Mouse (Mus musculus) midbrain, embryonic 16.5 days (tissue): ENCODE data around the gene Suclg1. TPM values are rescaled to one million over a fixed set of nuclear protein-coding genes. Genes with fewer than 3 reads are reported as not detected.
A peak's percentile ranks its signal among the peaks of the same experiment; 100 is the strongest.

Experiments used
- ATAC-seq: fragments of 200-750 bp; cut with Nextera tagmentation; 2 replicates; pipeline ENCODE4 v1.8.0; 2017; ENCODE audit warnings: moderate TSS enrichment
- H3K27ac ChIP-seq: fragments of 300-500 bp; sonication (generic); 2 replicates; pipeline ENCODE4 v1.5.1; 2014; ENCODE audit warnings: mild to moderate bottlenecking, low read length, mixed read lengths
- H3K27me3 ChIP-seq: fragments of 300-500 bp; sonication (generic); 2 replicates; pipeline ENCODE4 v1.6.1; 2014; ENCODE audit warnings: low read depth, low read length, mixed read lengths; ENCODE audit not compliant: control insufficient read depth, insufficient read depth
- H3K36me3 ChIP-seq: fragments of 300-500 bp; sonication (generic); 2 replicates; pipeline ENCODE4 v1.6.1; 2014; ENCODE audit warnings: mild to moderate bottlenecking, low read length, moderate library complexity, mixed read lengths; ENCODE audit not compliant: control insufficient read depth, insufficient read depth
- H3K4me1 ChIP-seq: fragments of 300-500 bp; sonication (generic); 2 replicates; pipeline ENCODE4 v1.6.1; 2014; ENCODE audit warnings: mild to moderate bottlenecking, low read length, mixed read lengths; ENCODE audit not compliant: control insufficient read depth, insufficient read depth
- H3K4me2 ChIP-seq: fragments of 300-500 bp; sonication (generic); 2 replicates; pipeline ENCODE4 v1.6.1; 2014; ENCODE audit warnings: mild to moderate bottlenecking, low read length, mixed read lengths
- H3K4me3 ChIP-seq: fragments of 300-500 bp; sonication (generic); 2 replicates; pipeline ENCODE4 v1.5.1; 2014; ENCODE audit warnings: low read depth, mild to moderate bottlenecking, low read length, moderate library complexity, mixed read lengths
- H3K9ac ChIP-seq: fragments of 300-500 bp; sonication (generic); 2 replicates; pipeline ENCODE4 v1.6.1; 2014; ENCODE audit warnings: low read depth, low read length, mixed read lengths
- H3K9me3 ChIP-seq: fragments of 300-500 bp; sonication (generic); replicated peaks from 2 replicates; pipeline ENCODE4 v1.6.1; 2014; ENCODE audit warnings: mild to moderate bottlenecking, low read length, mixed read lengths; ENCODE audit not compliant: control insufficient read depth, poor library complexity, severe bottlenecking
- WGBS: fragments of 180-500 bp; shearing (Covaris S2); extraction: QIAGEN DNeasy Blood & Tissue Kit; methylation state at CpG from one replicate; pipeline ENCODE4 v1.1.7; 2014; 5-methylcytosine and 5-hydroxymethylcytosine counted together
- polyA plus RNA-seq: library from polyadenylated mRNA; unstranded; fragments of >200 nt; fragmentation: Nextera tagmentation; extraction: Ambion mirVana; gene quantifications from 2 replicates; pipeline ENCODE4 v1.2.1, GENCODE M21; 2015

Suclg1 gene
- polyA plus RNA-seq, 1 experiment from 2014 or later: 133 TPM

DNA sequence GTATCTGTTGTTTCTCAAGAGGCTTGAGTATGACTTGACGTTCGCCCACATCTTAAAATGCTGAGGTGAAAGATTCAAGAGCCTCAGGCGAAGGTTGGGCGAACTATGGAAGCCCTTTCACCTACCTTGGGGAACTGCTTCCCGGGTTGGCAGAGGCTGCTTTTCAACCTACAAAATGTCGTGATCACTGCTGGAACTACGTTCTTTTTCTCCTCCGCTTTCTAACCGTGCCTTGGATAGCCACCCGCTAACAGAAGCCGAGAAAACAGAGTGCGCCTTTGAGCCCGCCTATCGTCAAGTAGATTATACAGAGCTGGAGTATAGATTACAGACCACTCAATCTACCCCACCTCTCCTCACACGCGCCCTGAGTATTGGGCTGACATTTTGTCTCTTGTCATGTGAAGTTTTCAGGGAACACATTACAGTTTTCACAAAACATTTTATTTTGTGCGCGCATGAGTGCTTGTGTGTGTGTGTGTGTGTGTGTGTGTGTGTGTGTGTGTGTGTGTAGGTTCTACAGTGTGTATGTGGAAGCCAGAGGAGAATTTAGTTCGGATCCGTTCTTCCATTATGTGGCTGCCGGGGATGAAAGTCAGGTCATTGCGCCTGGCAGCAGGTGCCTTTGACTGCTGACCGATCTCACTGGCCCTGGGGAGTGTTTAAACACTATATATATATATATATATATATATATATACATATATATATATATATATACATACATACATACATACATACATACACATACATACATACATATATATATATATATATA, 26.0 kb upstream of the Suclg1 start:
- H3K4me1 ChIP-seq: peaks cover 8% of the 10 kb centered on the region; the same call in 1 of the 2 replicates
- ATAC-seq: peak; percentile 88
- no peaks in the 10 kb centered on the region for H3K27me3 ChIP-seq
- peak overlapping the region; percentile 62 for H3K4me2 ChIP-seq
- H3K4me3 ChIP-seq: peak overlapping the region; percentile 37
- 28% methylated on average over 23 of the region's 23 CpGs for WGBS
- no peaks in the 10 kb centered on the region for H3K9me3 ChIP-seq
- peak overlapping the region; percentile 75 for H3K27ac ChIP-seq
- no peaks in the 10 kb centered on the region for H3K36me3 ChIP-seq
- peak overlapping the region; percentile 57 for H3K9ac ChIP-seq

- 20% methylated on average over 10 of the region's 10 CpGs for WGBS
- Histone ChIP-seq H3K36me3 (no peaks in the 10 kb centered on the region), H3K4me1 (peaks cover 8% of the 10 kb centered on the region; the same call in 1 of the 2 replicates), H3K4me2 (peak overlapping the region; percentile 34; the same call in 1 of the 2 replicates), H3K9me3 (no peaks in the 10 kb centered on the region), H3K4me3 (no peak overlapping the region), H3K27me3 (no peaks in the 10 kb centered on the region), H3K27ac (no peak overlapping the region), H3K9ac (no peak overlapping the region)
- ATAC-seq: no peak
Measured at GRCm38 (mm10) chr6:73222841-73223526, 25.2 kb upstream of the Suclg1 start.

GRCm38 (mm10) chr6:73227376-73228158, 20.6 kb upstream of the Suclg1 start:
- Histone ChIP-seq H3K36me3 (no peaks in the 10 kb centered on the region), H3K9me3 (no peaks in the 10 kb centered on the region), H3K4me3 (no peak overlapping the region), H3K4me2 (no peak overlapping the region), H3K9ac (no peak overlapping the region), H3K27me3 (no peaks in the 10 kb centered on the region), H3K4me1 (peaks cover 4% of the 10 kb centered on the region; the same call in 1 of the 2 replicates), H3K27ac (no peak overlapping the region)
- ATAC-seq: no peak
- WGBS: 45% methylated on average over 10 of the region's 10 CpGs

DNA sequence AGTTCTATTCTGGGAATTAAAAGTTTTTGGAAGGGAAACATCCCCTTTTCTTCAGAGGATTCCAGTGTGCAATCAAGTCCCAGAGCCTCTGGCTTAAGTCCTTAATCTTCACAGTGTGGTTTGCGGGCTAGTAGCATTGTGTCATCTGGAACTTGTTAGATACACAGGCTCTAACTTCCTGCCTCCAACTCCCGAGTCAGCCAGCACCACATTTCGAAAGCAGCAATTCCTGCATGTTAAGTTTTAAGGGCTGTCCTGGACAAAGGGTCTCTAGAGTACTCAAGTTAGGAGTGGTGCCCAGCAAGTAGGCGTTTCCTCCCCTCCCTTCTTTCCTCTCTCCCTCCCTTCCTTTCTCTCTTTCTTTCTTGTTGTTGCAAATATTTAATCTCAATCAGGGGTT, 19.8 kb upstream of the Suclg1 start:
- no peaks in the 10 kb centered on the region for H3K9me3 ChIP-seq
- no peaks in the 10 kb centered on the region for H3K36me3 ChIP-seq
- no peak overlapping the region for H3K4me2 ChIP-seq
- H3K4me1 ChIP-seq: no peaks in the 10 kb centered on the region
- no peak for ATAC-seq
- no peak overlapping the region for H3K9ac ChIP-seq
- H3K4me3 ChIP-seq: no peak overlapping the region
- 67% methylated on average over 4 of the region's 4 CpGs for WGBS
- no peak overlapping the region for H3K27ac ChIP-seq
- H3K27me3 ChIP-seq: no peaks in the 10 kb centered on the region

GRCm38 (mm10) chr6:73228881-73229280, 19.3 kb upstream of the Suclg1 start:
- no peak overlapping the region for H3K27ac ChIP-seq
- 71% methylated on average over 3 of the region's 3 CpGs for WGBS
- no peaks in the 10 kb centered on the region for H3K9me3 ChIP-seq
- no peak overlapping the region for H3K4me3 ChIP-seq
- H3K4me1 ChIP-seq: no peaks in the 10 kb centered on the region
- H3K27me3 ChIP-seq: no peaks in the 10 kb centered on the region
- no peak overlapping the region for H3K4me2 ChIP-seq
- ATAC-seq: no peak
- H3K36me3 ChIP-seq: no peaks in the 10 kb centered on the region
- no peak overlapping the region for H3K9ac ChIP-seq

GRCm38 (mm10) chr6:73232152-73232584, 16.0 kb upstream of the Suclg1 start:
- H3K36me3 ChIP-seq: no peaks in the 10 kb centered on the region
- no peak for ATAC-seq
- no peaks in the 10 kb centered on the region for H3K27me3 ChIP-seq
- WGBS: 90% methylated on average over 12 of the region's 12 CpGs
- H3K4me1 ChIP-seq: no peaks in the 10 kb centered on the region
- H3K27ac ChIP-seq: no peak overlapping the region
- no peak overlapping the region for H3K9ac ChIP-seq
- no peak overlapping the region for H3K4me3 ChIP-seq
- H3K9me3 ChIP-seq: no peaks in the 10 kb centered on the region
- H3K4me2 ChIP-seq: no peak overlapping the region

DNA sequence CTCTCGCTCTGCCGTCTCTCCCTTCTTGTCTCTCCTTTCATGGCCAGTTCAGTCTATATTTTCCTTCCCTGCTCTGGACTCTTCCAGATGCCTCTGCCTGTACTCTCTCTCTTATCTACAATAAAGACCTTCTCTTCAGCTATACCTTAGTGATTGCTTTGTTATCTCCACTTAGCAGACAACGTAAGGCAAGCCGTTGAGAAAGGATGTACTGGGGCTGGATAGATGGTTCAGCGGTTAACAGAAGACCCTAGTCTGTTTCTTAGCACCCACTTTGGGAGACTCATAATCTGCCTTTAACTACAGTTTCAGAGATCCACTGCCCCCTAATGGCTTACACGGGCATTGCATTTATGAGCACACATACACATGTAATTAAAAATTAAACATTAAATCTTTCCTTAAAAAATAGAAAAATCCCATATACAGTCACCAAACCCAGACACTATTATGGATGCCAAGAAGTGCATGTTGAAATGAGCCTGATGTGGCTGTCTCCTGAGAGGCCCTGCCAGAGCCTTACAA, 14.9 kb upstream of the Suclg1 start:
- no peak overlapping the region for H3K4me3 ChIP-seq
- 93% methylated on average over 6 of the region's 6 CpGs for WGBS
- H3K36me3 ChIP-seq: no peaks in the 10 kb centered on the region
- no peak overlapping the region for H3K9ac ChIP-seq
- no peak for ATAC-seq
- H3K4me2 ChIP-seq: no peak overlapping the region
- H3K27me3 ChIP-seq: no peaks in the 10 kb centered on the region
- H3K9me3 ChIP-seq: no peaks in the 10 kb centered on the region
- H3K4me1 ChIP-seq: no peaks in the 10 kb centered on the region
- H3K27ac ChIP-seq: no peak overlapping the region

DNA sequence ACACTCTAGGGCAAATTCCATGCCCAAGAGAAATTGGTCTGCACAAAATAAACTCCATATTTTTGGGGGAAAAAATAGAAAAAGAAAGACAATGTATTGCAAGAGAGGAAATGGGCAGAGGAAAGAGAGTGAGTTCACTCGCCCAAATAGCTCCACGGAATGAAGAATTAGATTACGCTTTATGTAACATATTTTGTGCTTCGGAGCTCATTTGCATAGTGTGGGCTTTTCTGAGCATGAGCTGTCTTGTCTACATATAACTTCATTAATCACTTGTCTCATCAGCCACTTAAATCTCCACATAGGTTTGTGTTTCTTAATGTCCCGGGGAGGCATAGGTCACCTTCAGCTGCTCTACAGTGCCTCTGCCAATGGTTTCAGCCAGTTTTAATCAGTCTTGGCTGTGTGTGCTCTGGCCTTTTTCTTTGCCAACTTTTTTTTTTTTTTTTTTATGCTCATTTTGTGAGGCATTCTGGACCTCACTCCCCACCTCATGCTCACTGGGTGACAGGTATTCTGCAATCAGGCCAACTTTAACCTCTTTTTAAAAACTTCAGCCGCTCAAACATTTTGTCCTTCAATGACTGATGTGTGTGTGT, 13.8 kb upstream of the Suclg1 start:
- H3K9ac ChIP-seq: no peak overlapping the region
- no peak for ATAC-seq
- H3K4me1 ChIP-seq: no peaks in the 10 kb centered on the region
- H3K36me3 ChIP-seq: no peaks in the 10 kb centered on the region
- H3K9me3 ChIP-seq: no peaks in the 10 kb centered on the region
- no peak overlapping the region for H3K4me2 ChIP-seq
- H3K27me3 ChIP-seq: no peaks in the 10 kb centered on the region
- 93% methylated on average over 6 of the region's 6 CpGs for WGBS
- H3K4me3 ChIP-seq: no peak overlapping the region
- H3K27ac ChIP-seq: no peak overlapping the region
